Mouse (Mus musculus): ENCODE data around the gene Psmd2.

- TF ChIP-seq POLR2A (IDR thresholded peaks at IDR 0.05; ENCODE audit: low read depth, low read length): no peak
- TF ChIP-seq CTCF (IDR thresholded peaks at IDR 0.05; ENCODE audit: extremely low read depth, insufficient read length, insufficient replicate concordance, low read depth, low read length): no peak
These were observed 43.3 kb downstream of the Psmd2 start for GRCm38 (mm10) chr16:20694781-20695180.

Data from small intestine, adult 2 months (tissue).